Mouse (Mus musculus) spleen, postnatal 36 days (tissue): ENCODE measurements around the gene Cnot6.

Source experiments
- DNase-seq, 2 experiments: peaks; one replicate each; pipeline ENCODE4 v3.0.0; 2022; ENCODE audit warnings: low spot score in 2 of 2, mixed read lengths in 1 of 2

The Cnot6 gene

DNA sequence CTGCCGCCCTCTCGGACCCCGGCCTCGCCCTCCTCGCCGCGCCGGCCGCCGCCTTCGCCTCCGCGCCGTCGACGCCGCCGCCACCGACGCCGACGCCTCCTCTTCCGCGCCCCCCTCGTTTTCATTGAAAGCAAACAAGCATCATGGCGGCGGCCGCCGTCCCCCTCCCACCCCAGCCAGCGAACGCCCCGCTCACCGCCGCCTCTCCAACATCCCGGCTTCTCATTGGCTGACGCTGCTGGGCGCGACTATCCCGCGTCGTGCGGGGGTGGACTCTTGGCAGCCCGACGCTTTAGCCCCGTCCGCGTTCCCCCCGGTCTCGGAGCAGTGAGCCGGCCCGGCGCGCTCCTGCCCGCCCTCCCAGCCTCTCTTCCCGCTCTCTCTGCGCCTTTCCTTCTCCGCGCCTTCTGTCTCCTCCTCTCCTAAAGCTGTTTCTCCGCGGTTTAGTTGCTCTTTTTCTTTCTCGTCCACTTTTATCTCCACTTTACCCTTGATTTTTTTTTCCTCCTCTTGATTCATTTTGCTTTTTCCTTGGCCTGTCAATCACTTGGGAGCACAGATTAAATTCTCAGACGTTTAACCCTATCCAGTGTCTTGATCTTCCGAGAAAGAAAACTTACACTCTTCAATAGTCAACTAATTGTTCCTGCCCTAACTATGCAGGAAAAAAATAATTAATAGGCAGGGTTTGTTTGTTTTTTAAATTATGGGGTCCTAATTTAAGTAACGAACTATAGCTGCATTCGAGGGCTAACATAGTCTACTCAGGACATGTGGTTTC lies at the start of gene Cnot6:
Cnot6 (minus strand) TSS at position 169 of the 781 bp plus-strand sequence.
- peak; percentile 98 to 99 for DNase-seq

DNA sequence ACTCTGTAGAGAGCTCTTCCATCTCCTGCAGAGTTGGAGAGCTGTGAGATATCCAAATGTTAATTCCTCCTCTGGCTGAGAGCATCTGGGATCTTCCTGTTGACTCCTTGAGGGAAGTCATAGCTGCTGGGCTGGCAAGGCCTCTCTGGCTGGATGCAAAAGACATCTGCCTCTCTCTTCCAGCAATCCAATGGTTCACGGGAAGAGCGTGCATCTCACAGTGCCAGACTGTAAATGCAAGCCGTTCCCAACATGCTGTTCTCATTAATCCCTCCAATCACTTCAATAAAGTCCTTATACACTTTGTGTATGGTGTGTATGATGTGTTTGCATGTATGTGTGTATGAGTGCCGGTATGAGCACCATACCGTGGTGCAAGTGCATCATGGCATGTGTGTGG lies 48.6 kb upstream of the Cnot6 start:
- DNase-seq = no peak

DNA sequence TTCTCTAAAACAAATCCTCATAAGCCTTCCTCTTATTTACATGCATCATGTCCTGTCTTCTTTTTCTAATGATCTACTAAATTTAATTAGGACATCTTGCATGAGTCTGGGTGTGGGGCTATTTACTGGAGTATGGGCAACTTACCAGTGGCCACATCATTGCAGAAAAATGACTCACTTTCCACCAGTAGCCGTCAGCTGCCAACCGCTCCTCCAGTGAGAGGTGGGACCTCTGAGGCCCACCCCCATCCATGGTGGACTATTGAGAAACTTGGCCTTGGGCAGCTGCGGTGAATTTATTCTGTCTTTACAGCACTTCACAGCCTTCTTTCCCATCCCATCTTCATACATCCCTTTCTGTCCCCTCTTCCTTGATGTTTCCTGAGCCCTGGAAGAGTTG lies 45.6 kb upstream of the Cnot6 start:
- no peak for DNase-seq

DNA sequence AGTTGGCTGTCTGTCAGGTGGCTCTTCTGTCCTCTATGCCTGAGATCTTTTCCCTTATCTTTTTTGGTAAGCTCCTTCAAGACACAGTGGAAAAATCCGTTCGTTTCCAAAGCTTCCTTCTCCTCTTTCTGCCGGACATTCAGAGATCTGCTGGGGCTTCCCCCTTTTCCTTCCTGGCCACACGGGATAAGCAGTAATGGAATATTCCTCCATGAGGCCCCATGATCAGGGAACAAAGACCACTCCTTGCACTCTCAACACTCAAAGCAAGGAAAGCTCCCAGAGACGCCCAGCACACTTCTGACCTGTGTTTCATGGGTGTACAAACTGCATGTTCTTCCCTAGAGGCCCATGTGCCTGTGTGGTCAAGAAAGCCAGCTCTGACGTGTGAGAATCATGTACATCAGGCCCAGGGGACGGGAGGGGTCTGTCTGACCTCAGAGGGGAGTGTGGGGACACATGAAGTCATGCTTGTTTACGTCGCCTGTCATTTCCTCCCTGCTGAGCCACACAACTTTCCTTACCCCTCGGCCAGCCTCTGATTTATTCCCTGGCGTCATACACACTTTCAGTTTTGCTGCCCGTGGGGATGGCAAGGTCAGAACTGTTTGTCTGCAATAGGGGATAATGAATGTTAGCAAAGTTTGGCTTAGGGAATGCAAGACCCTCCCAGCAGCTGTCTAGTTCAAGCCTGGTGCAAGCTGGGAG lies 42.6 kb upstream of the Cnot6 start:
- DNase-seq = no peak

DNA sequence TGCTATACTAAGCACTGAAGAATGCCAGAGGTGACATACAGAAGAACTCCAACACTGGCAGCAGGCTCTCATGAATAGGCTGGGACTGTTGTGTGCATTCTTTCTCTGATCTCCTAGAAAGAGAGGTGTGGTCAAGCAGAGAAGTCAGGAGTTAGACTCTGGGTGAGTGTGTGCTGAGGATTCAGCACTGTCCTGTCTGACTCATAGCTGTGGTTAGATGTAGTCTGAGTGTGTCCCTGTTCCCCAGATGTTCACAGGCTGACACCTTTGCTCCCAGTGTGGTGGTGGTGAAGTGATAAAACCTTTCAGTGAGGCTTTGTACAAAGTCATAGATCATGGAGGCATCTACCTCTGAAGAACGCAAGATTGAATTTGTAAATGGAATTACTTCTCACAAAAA lies 34.2 kb upstream of the Cnot6 start:
- DNase-seq = no peak

DNA sequence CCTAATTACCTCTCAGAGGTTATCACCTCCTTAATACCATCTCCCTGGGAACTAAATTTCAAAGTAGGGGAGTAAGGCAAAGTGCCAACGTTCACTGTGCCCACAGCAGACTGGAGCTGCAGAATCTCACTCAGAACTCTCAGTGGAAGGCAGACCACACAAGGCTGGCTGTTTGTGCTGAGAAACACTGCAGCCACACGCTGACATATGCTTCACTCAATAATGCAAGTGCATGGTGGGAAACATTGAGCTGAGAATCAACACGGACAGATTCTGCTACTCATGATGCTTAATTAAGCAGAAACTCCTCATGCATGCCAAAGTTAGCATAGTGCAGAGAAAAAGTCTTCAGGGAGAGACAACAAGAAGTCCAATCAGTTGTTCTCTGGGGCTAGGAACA lies 33.3 kb upstream of the Cnot6 start:
- no peak for DNase-seq

DNA sequence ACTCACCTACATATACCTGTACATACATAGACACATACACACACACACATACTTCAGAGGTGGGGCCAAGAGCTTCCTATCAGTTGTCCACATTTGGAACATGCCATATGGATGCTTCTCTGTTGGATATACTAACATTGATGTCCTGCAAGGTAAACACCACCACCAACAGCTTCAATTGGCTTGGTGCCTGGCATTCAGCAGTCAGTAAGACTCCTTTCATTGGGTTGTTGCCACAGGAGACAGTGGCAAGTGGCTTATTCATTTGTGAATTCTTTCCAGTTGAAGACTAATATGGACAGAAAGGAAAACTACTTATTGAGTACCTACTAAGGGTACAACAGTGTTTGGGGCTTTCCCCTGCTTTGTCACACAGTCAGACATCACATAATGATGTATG lies 32.5 kb upstream of the Cnot6 start:
- no peak for DNase-seq

DNA sequence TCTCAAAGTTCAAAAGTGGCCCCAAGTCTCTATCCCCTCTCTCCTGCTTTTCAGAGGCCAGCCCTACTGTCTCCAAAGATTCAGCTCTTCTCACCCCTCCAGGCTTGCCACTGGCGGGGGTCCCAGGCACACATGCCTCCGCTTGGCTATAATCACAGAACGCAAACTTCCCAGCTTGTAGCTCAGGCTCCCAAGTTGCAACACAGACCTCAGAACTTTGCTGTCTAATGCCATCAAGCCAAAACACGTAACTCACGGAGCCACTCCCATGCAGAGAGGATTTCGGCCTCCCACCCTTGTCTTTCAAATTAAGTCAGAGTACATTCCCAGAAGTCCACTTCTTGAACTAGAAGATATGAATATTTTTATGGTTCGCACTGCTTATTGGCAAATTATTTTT lies 31.1 kb upstream of the Cnot6 start:
- DNase-seq = no peak

DNA sequence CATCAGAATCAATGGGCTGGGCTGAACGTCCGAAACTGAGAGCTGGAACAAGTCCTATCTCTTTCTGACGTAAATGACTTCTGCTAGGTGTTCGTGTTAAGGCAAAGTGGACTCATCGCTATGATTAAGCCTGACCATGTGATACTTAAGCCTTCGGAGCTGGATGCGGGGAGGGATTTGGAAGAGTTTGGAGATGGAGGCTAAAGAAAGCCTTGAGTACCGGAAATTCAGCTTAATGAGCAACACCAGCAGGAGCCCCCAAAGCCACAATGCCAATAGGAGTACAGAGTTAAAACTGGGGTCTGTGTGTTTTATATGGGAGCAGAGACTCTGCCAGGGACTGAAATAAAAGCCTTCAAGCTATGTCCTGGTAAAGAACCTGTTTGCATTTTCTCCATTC lies 29.7 kb upstream of the Cnot6 start:
- no peak for DNase-seq

DNA sequence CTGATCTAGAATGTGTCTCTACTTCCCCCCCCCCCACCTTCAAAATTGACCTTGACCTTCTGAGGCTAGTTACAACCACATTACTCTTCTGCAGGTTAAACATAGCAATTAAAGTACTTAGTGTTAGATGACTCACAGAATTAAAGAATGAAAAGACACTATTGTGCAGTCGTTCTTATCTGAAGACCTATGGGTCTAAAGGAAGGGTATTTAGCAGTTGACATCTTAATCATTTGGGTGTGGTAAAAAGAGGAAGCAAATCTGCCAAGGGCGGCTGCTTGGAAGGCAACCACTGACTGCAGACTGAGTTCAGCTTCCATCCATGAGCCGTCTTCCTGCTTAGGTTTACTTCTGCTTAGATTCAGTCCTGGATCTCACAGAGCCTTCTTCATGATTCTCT lies 27.3 kb upstream of the Cnot6 start:
- peak in 1 of 2 experiments; percentile 10 for DNase-seq

DNA sequence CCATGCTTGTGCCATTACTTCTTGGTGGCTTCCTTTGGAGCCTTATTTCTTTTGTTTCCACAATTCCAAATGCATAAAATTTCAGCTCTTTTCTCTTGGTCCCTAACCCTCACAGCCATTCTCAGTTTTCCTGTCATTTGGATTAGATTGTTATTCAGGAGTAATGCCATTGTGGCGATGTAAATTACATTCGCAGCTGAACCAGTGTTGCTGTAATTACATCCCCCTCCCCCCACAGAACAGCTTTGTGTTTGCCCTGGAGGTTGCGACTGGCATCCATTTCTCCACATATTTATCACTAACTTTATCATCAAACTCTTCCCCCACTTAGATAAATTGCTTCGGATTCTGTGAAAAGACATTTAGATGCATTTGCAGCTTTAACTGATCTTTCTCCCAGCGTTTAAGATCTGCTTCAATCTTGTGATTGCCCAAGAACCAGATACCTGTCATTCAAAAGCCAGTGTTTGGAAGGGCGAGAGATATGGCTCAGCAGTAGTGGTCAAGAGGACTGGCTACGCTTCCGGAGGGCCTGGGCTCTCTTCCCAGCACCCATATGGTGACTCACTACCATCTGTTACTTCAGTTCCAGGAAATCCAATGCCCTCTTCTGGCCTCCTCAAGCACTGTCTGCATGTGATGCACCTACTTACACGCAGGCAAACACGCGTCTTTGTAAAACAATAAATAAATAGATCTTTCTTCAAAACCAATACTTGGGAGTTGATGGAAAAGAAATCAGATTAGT lies 26.3 kb upstream of the Cnot6 start:
- DNase-seq = no peak

DNA sequence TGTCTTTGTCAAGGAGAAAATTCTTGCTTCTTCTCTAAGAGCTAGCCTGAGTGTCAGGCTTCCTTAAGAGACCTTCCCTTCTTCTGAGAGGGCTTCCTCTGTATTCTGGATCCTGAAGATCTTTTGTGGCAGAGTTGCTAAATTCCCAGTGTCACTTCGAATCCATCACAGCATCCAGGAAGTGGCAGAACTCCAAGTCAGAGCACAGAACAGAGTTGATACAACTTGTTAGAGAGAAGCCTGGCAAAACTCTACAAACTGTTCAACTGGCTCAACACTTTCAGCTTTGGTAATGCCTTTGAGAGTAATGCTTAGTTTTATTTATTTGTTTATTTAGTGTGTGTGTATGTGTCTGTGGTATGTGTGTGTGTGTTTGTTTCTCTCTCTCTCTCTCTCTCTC lies 25.1 kb upstream of the Cnot6 start:
- no peak for DNase-seq

DNA sequence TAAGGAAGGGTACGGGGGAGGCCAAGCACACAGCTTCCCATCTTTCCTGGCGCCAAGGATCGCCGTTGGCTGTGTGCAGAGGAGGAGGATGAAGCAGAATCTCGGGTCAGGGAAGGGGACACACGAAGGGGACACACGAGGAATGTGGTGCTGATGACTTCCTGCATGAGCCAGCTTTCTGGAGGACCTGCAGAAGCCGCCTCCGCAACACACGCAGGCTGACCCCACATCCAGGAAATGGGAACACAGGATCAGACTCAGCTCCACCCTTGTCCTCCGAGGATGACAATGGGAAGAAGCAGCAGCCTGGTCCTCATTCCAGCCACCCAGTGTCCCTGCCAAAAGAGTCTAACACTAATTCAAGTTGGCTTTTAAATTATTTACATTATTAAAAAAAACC lies 22.2 kb upstream of the Cnot6 start:
- no peak for DNase-seq

DNA sequence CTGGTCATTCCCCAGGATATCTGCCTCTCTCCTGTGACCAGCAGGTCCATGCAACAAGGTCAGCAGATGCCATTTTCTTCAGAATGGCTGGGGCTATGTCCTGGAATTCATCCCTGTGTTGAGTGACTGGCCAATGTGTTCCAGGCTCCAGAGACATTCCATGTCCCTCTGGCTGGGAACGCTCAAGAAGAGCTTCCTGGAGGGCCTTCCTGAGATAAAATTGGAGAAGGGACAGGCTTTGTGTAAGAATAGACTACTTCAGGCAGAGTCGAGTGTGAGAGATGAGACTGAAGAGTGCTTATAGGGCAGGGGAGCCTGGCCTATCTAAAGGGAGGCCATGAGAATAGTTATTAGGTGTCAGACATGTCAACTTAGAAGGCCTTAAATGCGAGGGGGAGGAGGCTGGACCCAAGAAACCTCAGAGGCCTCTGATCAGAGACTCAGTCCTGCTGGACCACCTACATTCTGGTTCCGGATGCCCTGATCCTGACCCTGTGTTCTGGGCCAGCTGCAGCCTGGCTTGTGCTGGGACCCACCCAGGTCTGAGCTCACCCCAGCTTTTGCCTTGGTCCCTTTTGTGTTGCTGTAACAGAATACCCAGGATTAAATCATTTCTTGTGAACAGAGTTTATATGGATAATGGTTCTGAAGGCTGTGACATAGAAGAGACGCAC lies 17.9 kb upstream of the Cnot6 start:
- DNase-seq = no peak

DNA sequence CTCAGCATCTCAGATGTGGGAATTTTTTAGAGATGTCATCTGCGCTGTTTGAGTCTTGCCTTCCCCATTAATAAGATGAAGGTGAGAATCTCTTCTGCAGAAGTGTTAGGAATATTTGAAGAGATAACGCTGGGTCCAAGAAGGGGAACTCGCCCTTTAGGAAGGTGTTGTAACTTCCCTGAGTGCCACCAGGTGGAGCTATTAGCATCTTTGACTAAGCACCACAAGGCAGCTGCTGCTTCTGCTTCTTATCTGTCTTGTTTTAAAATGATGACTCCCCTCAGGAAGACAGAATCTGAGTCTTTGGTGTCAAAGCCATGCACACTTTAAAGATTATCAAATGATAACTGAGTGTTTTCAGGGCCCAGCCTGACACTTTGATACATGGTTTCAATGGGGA lies 15.4 kb upstream of the Cnot6 start:
- peak; percentile 34 to 49 for DNase-seq

DNA sequence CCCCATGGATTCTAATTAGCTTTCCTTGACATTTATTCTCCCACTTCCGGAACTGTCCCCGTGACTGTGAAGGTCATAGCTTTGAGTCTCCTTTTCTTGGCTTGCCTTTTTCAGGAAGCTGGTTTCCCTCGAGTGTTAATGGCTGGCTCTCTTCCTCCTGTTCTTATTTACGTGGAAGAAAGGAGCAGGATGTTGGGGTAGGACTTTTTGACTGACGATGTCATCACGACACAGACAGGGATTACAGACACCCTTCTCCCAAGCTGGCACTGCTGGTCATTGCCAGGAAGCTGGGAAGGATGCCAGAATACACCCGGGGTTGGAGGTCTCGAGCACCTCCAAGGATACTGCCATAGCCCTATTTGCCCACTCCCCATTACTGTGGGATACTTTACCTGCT lies 14.3 kb upstream of the Cnot6 start:
- no peak for DNase-seq

DNA sequence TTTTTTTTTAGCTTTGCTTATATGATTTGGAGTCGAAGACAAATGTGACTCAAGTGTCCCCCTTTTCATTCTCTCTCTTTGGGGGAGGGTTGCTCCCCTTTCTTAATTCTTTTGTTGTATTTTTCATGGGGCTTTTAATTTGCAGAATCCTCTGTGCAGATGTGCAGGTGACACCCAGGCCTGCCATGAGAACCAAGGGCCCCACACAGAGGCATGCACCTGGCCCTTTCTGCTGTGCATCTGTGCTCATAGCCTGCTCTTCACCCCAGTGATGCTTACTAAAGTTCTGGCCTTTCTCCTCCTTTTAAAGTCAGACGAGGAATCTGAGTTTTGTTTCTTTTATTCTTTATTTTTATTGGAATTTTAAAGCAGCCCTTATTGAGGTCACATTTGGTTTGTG lies 12.2 kb upstream of the Cnot6 start:
- DNase-seq = no peak

DNA sequence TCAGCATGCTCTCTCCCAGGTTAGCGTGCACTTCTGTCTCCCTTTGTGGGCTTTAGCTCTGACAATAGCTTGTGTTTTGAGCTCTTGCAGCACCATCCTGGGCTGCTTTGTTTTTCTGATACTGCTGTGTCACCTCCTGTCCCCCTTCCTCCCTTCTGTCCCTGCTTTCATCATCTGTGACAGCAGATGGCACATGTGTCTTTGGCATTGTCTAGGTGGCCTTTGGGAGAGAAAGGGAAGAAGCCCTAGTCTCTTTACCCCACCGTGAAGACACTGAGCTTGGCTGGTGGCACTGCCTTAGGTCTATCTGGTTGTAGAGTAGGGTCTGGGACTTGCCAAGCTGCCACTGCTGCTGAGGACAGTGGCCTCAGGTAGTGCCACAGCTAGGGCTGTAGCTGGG lies 10.8 kb upstream of the Cnot6 start:
- no peak for DNase-seq

DNA sequence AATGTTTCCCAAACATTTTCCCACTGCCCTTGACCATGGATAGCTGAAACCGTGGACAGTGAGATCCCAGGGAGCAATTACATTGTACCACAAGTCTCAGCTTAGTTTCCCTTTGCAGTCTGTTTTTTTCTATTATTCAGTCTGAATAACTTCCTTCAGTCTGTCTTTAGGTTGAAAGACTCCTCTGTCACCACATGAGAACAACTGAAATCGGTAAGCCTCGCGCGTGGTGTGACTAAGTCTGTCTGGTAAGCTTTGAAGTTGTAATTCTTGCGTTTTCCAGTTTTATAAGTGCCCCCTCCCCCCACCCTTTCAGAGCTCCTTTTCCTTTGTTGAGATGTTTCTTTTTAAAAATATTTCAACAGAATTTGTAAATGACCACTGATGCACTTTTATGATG lies 10.2 kb upstream of the Cnot6 start:
- DNase-seq = no peak

DNA sequence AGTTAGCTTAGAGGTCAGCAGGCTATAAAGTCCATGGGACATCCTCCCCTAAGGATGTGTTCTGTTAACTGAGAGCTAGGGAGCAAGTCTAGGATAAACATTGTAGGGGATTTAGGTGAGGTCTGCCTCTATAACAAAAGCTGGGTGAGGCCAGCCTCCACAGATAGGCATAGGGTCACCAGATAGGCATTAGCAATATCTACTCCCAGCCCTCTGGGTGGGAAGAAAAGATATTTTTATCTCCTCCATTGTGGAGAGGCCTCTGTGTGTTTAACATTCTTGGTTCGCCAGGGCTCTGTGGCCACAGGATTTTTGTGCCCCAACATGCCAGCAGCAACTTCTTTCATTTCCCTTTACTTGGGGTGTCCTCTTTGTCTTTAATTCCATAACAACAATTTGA lies 8.8 kb upstream of the Cnot6 start:
- no peak for DNase-seq

DNA sequence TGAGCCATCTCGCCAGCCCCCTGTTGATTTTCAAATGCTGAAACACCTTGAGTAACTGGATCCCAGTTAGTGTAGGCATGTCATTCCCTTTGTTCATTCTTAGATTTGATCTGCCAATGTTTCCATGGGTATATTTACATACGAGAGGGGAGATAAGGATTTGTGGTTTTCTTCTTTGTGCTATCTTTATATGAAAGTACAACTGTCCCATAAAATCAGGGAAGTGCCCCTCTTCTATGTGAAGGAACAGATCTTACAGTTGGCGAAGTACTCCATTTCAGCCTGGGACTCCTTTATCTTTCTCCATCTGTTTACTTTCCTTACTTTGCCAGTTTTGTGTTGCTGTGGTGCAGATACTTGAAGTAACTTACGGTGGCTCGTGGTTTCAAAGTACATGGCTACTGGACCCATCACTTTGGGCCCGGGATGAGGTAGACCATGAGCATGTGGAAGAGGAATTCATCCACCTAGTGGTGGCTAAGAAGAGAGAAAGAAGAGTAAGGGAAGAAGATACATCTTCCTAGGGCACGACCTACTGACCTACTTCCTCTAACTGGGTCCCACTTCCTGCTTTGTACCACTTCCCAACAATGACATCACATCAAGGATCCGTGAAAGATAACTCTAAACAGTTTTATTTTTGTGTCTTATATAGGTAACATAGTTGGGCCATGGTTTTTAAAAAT lies 7.1 kb upstream of the Cnot6 start:
- no peak for DNase-seq
